Mouse (Mus musculus): Measurements from ENCODE around the gene Olfr476.

The Olfr476 gene

GRCm38 (mm10) chr7:107964503-107964902 is at the start of gene Olfr476:
TSS of gene Olfr476 (plus strand) at chr7:107964803.
- 50% methylated on average over 1 of the region's 1 CpGs for WGBS

- whole genome bisulfite sequencing = 96% methylated on average over 1 of the region's 1 CpGs
Measured at GRCm38 (mm10) chr7:107930146-107930545, 34.5 kb upstream of the Olfr476 start, which contains the start of gene Olfr473. TSS of gene Olfr473 (plus strand) at chr7:107930446.

- 96% methylated on average over 12 of the region's 12 CpGs for WGBS
Measured at GRCm38 (mm10) chr7:107952539-107952938, 12.1 kb upstream of the Olfr476 start.

- 74% methylated on average over 1 of the region's 1 CpGs for WGBS
Measured at GRCm38 (mm10) chr7:107954343-107954742, 10.3 kb upstream of the Olfr476 start, which contains the start of gene Olfr474. TSS of gene Olfr474 (plus strand) at chr7:107954643.

- 79% methylated on average over 2 of the region's 2 CpGs for WGBS
Measured at GRCm38 (mm10) chr7:107986393-107986792, 21.8 kb downstream of the Olfr476 start, which contains the start of gene Olfr477. TSS of gene Olfr477 (plus strand) at chr7:107986693.
